Mouse (Mus musculus) olfactory bulb, adult 2 months (tissue): ENCODE data around the gene Foxr1. TPM values are rescaled to one million over a fixed set of nuclear protein-coding genes. Genes with fewer than 3 reads are reported as not detected.
"Not testable (repeated sequence)": the region's sequence is repeated elsewhere in the genome, so short reads cannot be mapped to it uniquely, and the experiment has no call there.

Source experiments
- H3K27ac ChIP-seq: fragments of 200-500 bp; 2 replicates; pipeline ENCODE4 v1.5.1; 2012; ENCODE audit warnings: low read depth, low read length; ENCODE audit not compliant: insufficient read depth
- H3K4me1 ChIP-seq: fragments of 200-500 bp; 2 replicates; pipeline ENCODE4 v1.6.1; 2012; ENCODE audit warnings: low read length; ENCODE audit not compliant: control insufficient read depth, insufficient read depth
- H3K4me3 ChIP-seq: fragments of 200-500 bp; 2 replicates; pipeline ENCODE4 v1.5.1; 2012; ENCODE audit warnings: mild to moderate bottlenecking, low read depth, low read length, moderate library complexity; ENCODE audit not compliant: insufficient read depth
- CTCF ChIP-seq: fragments of 200-500 bp; IDR thresholded peaks from 2 replicates; pipeline ENCODE4 v1.5.1; 2012; ENCODE audit warnings: low read depth, mild to moderate bottlenecking, low read length, moderate library complexity; ENCODE audit not compliant: insufficient read depth
- POLR2A ChIP-seq: fragments of 200-500 bp; IDR thresholded peaks from 2 replicates; pipeline ENCODE4 v1.6.1; 2012; ENCODE audit warnings: mild to moderate bottlenecking, low read depth, low read length, moderate library complexity; ENCODE audit not compliant: insufficient read depth
- WGBS: fragments of 180-500 bp; shearing (Covaris S2); methylation state at CpG from one replicate; pipeline ENCODE4 v1.1.7; 2018; 5-methylcytosine and 5-hydroxymethylcytosine counted together
- polyA plus RNA-seq: library from polyadenylated mRNA; stranded (reverse); fragments of >200 nt; gene quantifications from 2 replicates; pipeline ENCODE4 v1.2.4, GENCODE M21; 2012; ENCODE audit warnings: low replicate concordance; ENCODE audit not compliant: missing spikeins, insufficient read depth, insufficient read length

Foxr1 gene
- polyA plus RNA-seq, 1 experiment = not detected

DNA sequence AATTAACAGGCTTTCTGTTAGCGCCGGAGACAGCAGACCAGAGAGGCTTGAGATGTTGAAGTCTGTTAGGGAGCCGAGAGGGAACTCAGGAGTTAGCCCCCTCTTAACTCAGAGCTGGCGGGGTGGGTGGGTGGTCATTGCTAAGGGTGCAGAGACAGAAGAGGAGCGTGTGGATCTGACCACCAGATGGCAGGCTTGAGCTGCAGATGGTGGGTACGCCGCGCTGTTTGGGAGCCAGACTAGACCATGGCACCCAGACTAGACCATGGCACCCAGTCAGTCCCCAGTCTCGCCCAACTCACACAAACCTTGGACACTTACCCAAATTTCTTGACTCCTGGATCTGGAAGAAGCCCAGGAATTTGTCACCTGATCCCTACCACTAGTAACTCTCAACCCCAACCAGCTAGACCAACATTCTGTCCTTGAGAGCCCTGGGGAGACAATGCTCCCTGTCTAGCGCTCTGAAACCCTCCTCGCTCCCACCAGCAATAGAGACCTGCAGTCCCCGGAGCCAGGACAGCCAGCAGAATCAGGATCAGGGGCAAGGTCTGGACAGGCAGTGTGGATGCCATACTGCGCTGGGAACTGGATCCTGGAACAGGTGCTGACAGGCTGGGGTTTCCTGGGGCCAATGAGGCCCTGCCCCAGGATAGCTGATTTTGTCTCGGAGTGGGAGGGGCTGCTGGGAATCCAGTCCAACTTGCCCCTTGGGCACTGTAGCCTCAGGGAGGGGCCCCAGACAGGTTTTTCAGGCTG lies 13.4 kb upstream of the Foxr1 start:
- TF ChIP-seq POLR2A (no peak), CTCF (peak; percentile 94)
- Histone ChIP-seq H3K4me1 (peaks cover 26% of the 10 kb centered on the region), H3K27ac (no peak overlapping the region), H3K4me3 (no peak overlapping the region)
- 16% methylated on average over 14 of the region's 14 CpGs for WGBS

- TF ChIP-seq CTCF = no peak
- TF ChIP-seq POLR2A = no peak
- H3K4me3 ChIP-seq = no peak overlapping the region
- no peak overlapping the region for H3K27ac ChIP-seq
- H3K4me1 ChIP-seq = peaks cover 9% of the 10 kb centered on the region
These were observed 9.5 kb upstream of the Foxr1 start for GRCm38 (mm10) chr9:44450387-44450786.

DNA sequence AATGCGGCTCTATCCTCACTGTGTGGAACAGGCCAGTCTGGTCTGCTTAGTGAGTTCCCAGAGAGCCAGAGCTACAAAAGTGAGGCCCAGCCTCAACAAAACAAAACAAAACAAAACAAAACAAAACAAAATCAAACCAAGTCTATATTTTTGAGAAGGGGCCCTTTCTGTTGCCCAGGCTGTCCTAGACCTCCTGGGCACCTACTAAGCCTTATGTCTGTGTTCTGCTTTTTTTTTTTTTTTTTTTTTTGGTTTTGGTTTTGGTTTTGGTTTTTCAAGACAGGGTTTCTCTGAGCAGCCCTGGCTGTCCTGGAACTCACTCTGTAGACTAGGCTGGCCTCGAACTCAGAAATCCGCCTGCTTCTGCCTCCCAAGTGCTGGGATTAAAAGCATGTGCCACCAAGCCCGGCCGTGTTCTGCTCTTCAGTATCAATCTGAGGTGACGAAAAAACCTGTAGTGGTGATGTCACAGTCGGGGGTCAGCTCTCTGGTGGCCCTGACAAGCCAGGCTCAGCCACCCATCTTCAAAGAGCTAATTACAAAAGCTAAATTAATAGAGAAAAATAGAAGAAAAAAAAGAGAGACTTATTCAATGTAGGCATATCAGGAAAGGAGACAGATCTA lies 3.6 kb upstream of the Foxr1 start:
- H3K27ac ChIP-seq, H3K4me1 ChIP-seq, H3K4me3 ChIP-seq: not testable (repeated sequence)
- WGBS = 86% methylated on average over 7 of the region's 7 CpGs

GRCm38 (mm10) chr9:44435747-44436146 lies 5.2 kb downstream of the Foxr1 start:
- no peak for TF ChIP-seq POLR2A
- no peak for TF ChIP-seq CTCF
- 86% methylated on average over 6 of the region's 6 CpGs for WGBS
- H3K4me3 ChIP-seq = no peak overlapping the region

GRCm38 (mm10) chr9:44432577-44433185 lies 8.3 kb downstream of the Foxr1 start:
- 55% methylated on average over 5 of the region's 5 CpGs for WGBS
- TF ChIP-seq POLR2A (no peak), CTCF (no peak)

More at GRCm38 (mm10) chr9:44435747-44436146, 5.2 kb downstream of the Foxr1 start:
- H3K4me1 ChIP-seq = no peaks in the 10 kb centered on the region
- no peak overlapping the region for H3K27ac ChIP-seq

GRCm38 (mm10) chr9:44423576-44423975 lies 17.4 kb downstream of the Foxr1 start:
- 87% methylated on average over 4 of the region's 4 CpGs for WGBS
- Histone ChIP-seq H3K4me3 (no peak overlapping the region), H3K4me1 (no peaks in the 10 kb centered on the region), H3K27ac (no peak overlapping the region)
- TF ChIP-seq CTCF = no peak
- no peak for TF ChIP-seq POLR2A

More at GRCm38 (mm10) chr9:44432577-44433185, 8.3 kb downstream of the Foxr1 start:
- H3K4me1 ChIP-seq = no peaks in the 10 kb centered on the region
- H3K4me3 ChIP-seq = no peak overlapping the region
- no peak overlapping the region for H3K27ac ChIP-seq

- TF ChIP-seq CTCF (no peak), POLR2A (no peak)
- WGBS = 78% methylated on average over 5 of the region's 5 CpGs
- Histone ChIP-seq H3K4me3 (no peak overlapping the region), H3K27ac (no peak overlapping the region), H3K4me1 (no peaks in the 10 kb centered on the region)
These were observed 20.5 kb downstream of the Foxr1 start for GRCm38 (mm10) chr9:44420280-44420898.

GRCm38 (mm10) chr9:44419730-44420129 lies 21.2 kb downstream of the Foxr1 start:
- H3K4me1 ChIP-seq, H3K27ac ChIP-seq, H3K4me3 ChIP-seq: not testable (repeated sequence)
- WGBS = 96% methylated on average over 9 of the region's 9 CpGs
